Mouse (Mus musculus): ENCODE results near the gene Gm11562. TPM values are rescaled to one million over a fixed set of nuclear protein-coding genes. Genes with fewer than 3 reads are reported as not detected.
A peak's percentile ranks its signal among the peaks of the same experiment; 100 is the strongest.

The Gm11562 gene
- total RNA-seq, 2 experiments from 2014 or later = not detected

DNA sequence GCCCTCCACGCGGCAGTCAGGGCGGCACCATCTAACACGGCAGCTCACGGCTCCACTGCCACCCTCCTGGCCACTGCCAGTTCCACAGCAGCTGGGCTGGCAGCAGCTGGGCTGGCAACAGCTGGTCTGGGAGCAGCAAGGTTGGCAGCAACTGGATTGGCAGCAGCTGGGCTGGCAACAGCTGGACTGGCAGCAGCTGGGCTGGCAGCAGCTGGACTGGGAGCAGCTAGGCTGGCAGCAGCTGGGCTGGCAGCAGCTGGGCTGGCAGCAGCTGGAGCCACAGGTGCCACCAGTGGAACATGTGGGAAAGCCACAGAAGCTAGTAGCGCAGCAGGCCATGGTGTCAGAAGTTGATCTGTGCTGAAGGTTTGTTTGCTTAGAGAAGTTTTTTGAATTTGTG is 29.3 kb downstream of the Gm11562 start, which contains the start of gene Krtap1-3:
TSS of gene Krtap1-3 (minus strand) at position 359 of the 400 bp plus-strand sequence.
- no peak for DNase-seq
- intact Hi-C loops (cut with DNase I) = no loop called here

DNA sequence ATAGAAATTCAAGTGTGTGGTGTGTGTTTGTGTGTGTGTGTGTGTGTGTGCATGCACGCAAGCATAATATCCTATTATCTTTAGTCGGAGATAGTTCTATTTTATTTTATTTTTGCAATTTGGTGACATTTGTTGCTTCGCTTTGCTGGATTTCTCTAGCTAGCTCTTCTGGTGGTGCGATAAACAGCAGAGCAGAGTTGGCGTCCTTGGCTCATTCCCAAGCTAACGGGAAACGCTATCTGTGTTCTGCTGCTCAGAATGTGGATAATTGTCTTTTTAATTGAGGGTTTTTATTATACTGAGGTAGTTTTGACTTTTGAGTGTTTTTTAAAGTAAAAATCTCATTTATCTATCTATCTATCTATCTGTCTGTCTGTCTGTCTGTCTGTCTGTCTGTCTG is 35.1 kb downstream of the Gm11562 start:
- intact Hi-C loops (cut with DNase I) = no loop called here
- DNase-seq = no peak

DNA sequence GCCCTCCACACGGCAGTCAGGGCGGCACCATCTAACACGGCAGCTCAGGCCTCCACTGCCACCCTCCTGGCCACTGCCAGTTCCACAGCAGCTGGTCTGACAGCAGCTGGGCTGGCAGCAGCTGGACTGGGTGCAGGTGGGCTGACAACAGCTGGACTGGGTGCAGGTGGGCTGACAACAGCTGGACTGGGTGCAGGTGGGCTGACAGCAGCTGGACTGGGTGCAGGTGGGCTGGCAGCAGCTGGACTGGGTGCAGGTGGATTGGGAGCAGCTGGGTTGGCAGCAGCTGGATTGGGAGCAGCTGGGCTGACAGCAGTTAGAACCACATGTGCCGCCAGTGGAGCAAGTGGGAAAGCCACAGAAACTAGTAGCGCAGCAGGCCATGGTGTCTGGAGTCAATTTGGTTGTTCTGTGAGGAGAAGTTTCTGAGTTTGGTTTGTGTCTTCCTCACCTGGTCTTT is 37.0 kb downstream of the Gm11562 start, which contains the start of gene Krtap1-4:
TSS of gene Krtap1-4 (minus strand) at position 410 of the 460 bp plus-strand sequence.
- DNase-seq = no peak
- intact Hi-C loops (cut with DNase I) = no loop called here

DNA sequence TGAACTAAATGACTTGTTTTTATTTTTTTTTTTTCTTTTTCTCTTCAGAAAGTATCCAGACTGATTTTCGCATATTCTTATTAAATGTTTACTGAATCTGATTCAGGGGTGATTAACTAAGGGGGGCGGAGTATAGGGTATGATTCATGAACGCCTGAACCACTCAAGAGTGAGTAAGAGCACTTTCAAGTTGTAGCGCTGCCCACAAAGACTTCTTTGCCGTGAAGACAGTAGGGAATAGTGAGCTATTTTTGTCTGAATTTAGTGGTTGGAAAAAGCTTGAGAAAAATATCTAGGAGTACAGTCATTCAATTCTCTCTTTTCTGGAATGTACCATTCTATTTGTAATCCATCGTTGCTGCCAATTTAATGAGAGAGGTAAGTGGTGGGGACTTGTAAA is 38.7 kb downstream of the Gm11562 start:
- no peak for DNase-seq
- intact Hi-C loops (cut with DNase I) = no loop called here

DNA sequence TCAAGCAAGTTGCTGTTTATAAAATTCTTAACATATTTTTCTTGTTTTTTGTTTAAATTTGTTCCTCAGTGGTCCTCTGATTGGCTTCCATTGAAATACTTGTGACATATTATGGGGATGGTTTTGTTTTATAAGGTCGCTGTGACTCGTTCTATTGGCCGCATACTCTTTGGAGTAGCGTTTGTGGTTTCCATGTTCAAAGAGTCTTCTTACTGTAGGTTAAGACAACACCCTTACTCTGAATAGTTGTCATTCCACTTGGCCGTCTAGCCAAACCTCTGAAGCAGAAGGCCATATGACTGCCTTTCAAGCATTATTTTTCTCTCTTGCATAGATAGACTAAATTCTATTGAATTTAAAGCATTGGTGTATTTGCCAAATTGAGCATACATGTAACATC is 39.2 kb downstream of the Gm11562 start:
- intact Hi-C loops (cut with DNase I) = no loop called here
- DNase-seq = no peak

DNA sequence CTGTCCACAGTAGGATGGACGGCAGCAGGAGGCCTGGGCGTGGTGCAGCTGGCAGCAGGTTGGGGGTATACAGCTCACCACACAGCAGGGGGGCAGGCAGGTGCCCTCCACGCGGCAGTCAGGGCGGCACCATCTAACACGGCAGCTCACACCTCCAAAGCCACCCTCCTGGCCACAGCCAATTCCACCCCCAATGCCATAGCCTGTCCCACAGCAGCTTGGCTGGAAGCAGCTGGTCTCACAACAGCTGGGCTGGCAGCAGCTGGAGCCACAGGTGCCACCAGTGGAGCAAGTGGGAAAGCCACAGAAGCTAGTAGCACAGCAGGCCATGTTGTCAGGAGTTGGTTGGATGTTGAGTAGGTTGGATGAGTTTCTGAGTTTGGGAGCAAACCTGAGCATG is 39.6 kb downstream of the Gm11562 start, which contains the start of gene Krtap1-5:
TSS of gene Krtap1-5 (minus strand) at position 381 of the 400 bp plus-strand sequence.
- no peak for DNase-seq
- intact Hi-C loops (cut with DNase I) = no loop called here

DNA sequence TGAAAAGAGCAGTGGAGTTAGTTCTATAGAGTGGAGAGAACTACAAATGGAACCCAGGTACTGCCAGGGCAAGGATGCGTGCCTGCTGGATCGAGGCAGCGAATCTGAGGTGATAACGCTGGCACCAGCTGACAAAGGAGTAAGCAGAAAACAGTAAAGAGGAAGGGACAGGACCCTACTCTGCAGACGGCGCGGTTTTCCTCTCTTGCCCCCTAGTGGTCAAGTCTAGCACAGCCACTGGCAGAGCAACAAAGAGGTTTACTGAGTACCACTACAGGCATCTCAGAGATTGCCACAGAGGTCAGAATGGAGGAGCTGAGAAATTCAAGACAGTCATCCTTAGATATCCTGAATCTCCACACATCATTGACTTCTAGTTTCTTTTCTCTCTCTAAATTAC is 46.1 kb downstream of the Gm11562 start:
- peak; percentile 65 to 78 for DNase-seq
- intact Hi-C loops (cut with DNase I) = loop anchor here (1.0 kb wide), 1 partner anchor 110 kb away; no protein-coding TSS in a partner anchor

DNA sequence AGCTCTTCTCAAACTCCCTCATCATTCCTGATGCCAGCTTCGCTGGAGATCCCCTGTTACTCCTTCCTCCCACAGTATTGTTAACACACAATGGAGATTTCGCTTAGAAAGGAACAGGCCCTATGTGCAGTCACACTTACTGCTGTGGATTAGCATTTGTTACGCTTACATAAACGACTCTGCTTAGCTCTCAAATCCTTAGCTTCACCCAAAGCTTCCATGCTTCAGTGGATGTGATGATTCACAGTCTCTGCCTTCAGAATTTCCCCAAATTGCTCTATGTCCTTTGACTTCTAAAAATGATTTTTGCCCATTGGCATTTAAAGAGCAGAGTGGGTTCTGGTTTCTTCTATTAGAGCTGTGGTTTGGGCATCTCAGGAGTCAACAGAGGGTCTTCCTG is 47.1 kb downstream of the Gm11562 start:
- intact Hi-C loops (cut with DNase I) = no loop called here
- DNase-seq = no peak

Other genes with a start within 250 kb of the Gm11562 start
- gene Krt28, start 245.5 kb downstream of the Gm11562 start, total RNA-seq (2021) = not detected
- gene Krt10, start 231.1 kb downstream of the Gm11562 start, total RNA-seq (2021) = 1 to 10 TPM; 6.8 to 9.7 TPM
- gene Krt12, start 198.2 kb downstream of the Gm11562 start, total RNA-seq (2021) = not detected
- gene Krt20, start 182.3 kb downstream of the Gm11562 start, total RNA-seq (2021) = under 1 TPM; 0.26 to 0.30 TPM
- under 1 TPM in 1 of 2 experiments, not detected in 1; 0.17 TPM for gene Krt23, start 127.3 kb downstream of the Gm11562 start, total RNA-seq (2021)
- gene Krt39, start 99.1 kb downstream of the Gm11562 start, total RNA-seq (2021) = not detected
- not detected for gene Krt40, start 77.3 kb downstream of the Gm11562 start, total RNA-seq (2021)
- not detected for gene Krtap3-3, start 69.6 kb downstream of the Gm11562 start, total RNA-seq (2021)
- gene Krtap3-2, start 63.6 kb downstream of the Gm11562 start, total RNA-seq (2021) = not detected
- not detected for gene Gm11939, start 61.0 kb downstream of the Gm11562 start, total RNA-seq (2021)
- gene Krtap3-1, start 53.8 kb downstream of the Gm11562 start, total RNA-seq (2021) = not detected
- not detected for gene Krtap1-5, start 39.4 kb downstream of the Gm11562 start, total RNA-seq (2021)
- not detected for gene Krtap1-4, start 36.8 kb downstream of the Gm11562 start, total RNA-seq (2021)
- not detected for gene Krtap1-3, start 29.1 kb downstream of the Gm11562 start, total RNA-seq (2021)
- gene Krtap9-3, start 22.3 kb downstream of the Gm11562 start, total RNA-seq (2021) = not detected
- gene Gm11938, start 17.1 kb downstream of the Gm11562 start, total RNA-seq (2021) = not detected
- gene Gm11937, start 10.2 kb downstream of the Gm11562 start, total RNA-seq (2021) = not detected
- gene Krtap2-4, start 5.6 kb downstream of the Gm11562 start, total RNA-seq (2021) = not detected
- gene Krtap4-1, start 7.8 kb upstream of the Gm11562 start, total RNA-seq (2021) = not detected
- gene Krtap4-2, start 14.6 kb upstream of the Gm11562 start, total RNA-seq (2021) = not detected
- not detected for gene Krtap4-7, start 23.7 kb upstream of the Gm11562 start, total RNA-seq (2021)
- not detected for gene Gm11555, start 29.8 kb upstream of the Gm11562 start, total RNA-seq (2021)
- not detected for gene Gm11563, start 38.5 kb upstream of the Gm11562 start, total RNA-seq (2021)
- gene Krtap4-6, start 45.5 kb upstream of the Gm11562 start, total RNA-seq (2021) = not detected
- not detected for gene Gm14190, start 70.3 kb upstream of the Gm11562 start, total RNA-seq (2021)
- not detected for gene Gm14180, start 113.9 kb upstream of the Gm11562 start, total RNA-seq (2021)
- not detected for gene Gm11595, start 152.5 kb upstream of the Gm11562 start, total RNA-seq (2021)
- not detected for gene Krtap4-8, start 160.3 kb upstream of the Gm11562 start, total RNA-seq (2021)
- gene Krtap4-9, start 164.8 kb upstream of the Gm11562 start, total RNA-seq (2021) = not detected
- not detected for gene Gm11596, start 173.0 kb upstream of the Gm11562 start, total RNA-seq (2021)
- gene Gm11569, start 178.5 kb upstream of the Gm11562 start, total RNA-seq (2021) = not detected
- not detected for gene Gm11554, start 184.0 kb upstream of the Gm11562 start, total RNA-seq (2021)
- not detected for gene Krtap4-13, start 189.5 kb upstream of the Gm11562 start, total RNA-seq (2021)
- gene Gm11564, start 195.2 kb upstream of the Gm11562 start, total RNA-seq (2021) = not detected
- not detected for gene 2300003K06Rik, start 217.6 kb upstream of the Gm11562 start, total RNA-seq (2021)
- not detected for gene Krtap4-16, start 231.2 kb upstream of the Gm11562 start, total RNA-seq (2021)
- not detected for gene Gm11568, start 237.5 kb upstream of the Gm11562 start, total RNA-seq (2021)
- not detected for gene Gm11559, start 244.0 kb upstream of the Gm11562 start, total RNA-seq (2021)

All from heart, postnatal 10 days (tissue).